Mouse (Mus musculus) gastrocnemius, postnatal 14 days (tissue): ENCODE data around the gene Mgam. TPM values are rescaled to one million over a fixed set of nuclear protein-coding genes. Genes with fewer than 3 reads are reported as not detected.
"Not testable (repeated sequence)": the region's sequence is repeated elsewhere in the genome, so short reads cannot be mapped to it uniquely, and the experiment has no call there.

Experiments used
- DNase-seq: peaks from one replicate; pipeline ENCODE4 v3.0.0; 2021; ENCODE audit warnings: mixed read lengths
- intact Hi-C: fragments of 180-260 bp; cut with DNase I; formaldehyde crosslinking; loops from one replicate; pipeline ENCODE4 v1.15.1; 2025; ENCODE audit warnings: low total_unique reads
- total RNA-seq, 2 experiments: library from RNA; stranded (reverse); gene quantifications; 2 replicates each; pipeline ENCODE4 v1.2.3; 2021

Gene Mgam
- total RNA-seq, 2 experiments from 2014 or later, result 0.47 to 0.49 TPM

DNA sequence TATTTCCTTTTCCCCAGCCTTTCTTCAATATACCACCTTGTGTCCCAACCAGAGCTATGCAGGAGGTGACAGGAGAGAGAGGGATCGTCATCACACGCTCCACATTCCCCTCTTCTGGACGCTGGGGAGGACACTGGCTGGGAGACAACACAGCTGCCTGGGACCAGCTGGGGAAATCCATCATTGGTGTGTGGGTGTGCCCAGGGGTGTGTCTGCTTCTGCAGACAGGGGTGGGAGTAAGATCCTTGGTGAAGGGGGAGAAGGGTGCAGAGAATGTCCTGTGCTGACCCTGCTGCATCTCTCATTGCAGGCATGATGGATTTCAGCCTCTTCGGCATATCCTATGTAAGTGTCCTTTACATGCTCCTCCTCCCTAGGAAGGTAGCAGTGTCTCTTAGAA, 63.4 kb downstream of the Mgam start:
- intact Hi-C loops, DNase-seq: not testable (repeated sequence)

GRCm38 (mm10) chr6:40713494-40713893, 84.9 kb downstream of the Mgam start:
- intact Hi-C loops, DNase-seq: not testable (repeated sequence)

GRCm38 (mm10) chr6:40715705-40716104, 87.1 kb downstream of the Mgam start:
- no peak for DNase-seq
- intact Hi-C loops, result no loop called here

DNA sequence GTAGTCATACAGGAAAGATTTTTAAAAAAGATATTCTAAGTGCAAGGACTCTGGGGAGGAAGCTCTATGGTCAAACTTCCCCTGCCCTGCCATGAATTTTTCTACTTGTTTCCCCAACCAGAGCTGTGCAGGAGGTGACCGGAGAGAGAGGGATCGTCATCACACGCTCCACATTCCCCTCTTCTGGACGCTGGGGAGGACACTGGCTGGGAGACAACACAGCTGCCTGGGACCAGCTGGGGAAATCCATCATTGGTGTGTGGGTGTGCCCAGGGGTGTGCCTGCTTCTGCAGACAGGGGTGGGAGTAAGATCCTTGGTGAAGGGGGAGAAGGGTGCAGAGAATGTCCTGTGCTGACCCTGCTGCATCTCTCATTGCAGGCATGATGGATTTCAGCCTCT, 99.9 kb downstream of the Mgam start:
- DNase-seq, intact Hi-C loops: not testable (repeated sequence)

GRCm38 (mm10) chr6:40739545-40739944, 110.9 kb downstream of the Mgam start:
- intact Hi-C loops, result no loop called here
- no peak for DNase-seq

GRCm38 (mm10) chr6:40749030-40749429, 120.4 kb downstream of the Mgam start:
- DNase-seq, intact Hi-C loops: not testable (repeated sequence)

DNA sequence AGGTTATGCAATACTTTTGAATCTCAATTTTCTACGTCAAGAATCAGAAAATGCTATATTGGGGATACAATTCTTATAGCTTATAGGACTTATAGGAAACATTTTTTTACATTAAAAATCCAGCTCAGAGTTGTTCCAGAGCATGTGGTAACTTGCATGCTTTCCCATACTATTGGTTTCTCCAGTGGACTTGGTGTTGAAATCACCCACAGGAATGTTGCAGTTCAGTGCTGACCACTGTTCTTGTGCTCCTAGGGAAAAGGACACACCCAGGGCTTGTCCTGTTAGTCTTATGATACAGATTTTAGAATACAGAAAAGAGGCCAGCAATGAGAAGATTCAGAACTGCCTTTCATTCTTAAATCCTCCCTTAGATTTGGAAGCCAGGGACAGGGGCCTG, 127.3 kb downstream of the Mgam start:
- DNase-seq, result no peak
- intact Hi-C loops, result no loop called here

DNA sequence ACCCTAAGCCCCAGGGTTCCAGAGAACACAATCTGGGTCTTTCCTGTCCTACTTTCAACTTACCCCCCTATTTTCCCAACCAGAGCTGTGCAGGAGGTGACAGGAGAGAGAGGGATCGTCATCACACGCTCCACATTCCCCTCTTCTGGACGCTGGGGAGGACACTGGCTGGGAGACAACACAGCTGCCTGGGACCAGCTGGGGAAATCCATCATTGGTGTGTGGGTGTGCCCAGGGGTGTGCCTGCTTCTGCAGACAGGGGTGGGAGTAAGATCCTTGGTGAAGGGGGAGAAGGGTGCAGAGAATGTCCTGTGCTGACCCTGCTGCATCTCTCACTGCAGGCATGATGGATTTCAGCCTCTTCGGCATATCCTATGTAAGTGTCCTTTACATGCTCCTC, 128.7 kb downstream of the Mgam start:
- DNase-seq, intact Hi-C loops: not testable (repeated sequence)

DNA sequence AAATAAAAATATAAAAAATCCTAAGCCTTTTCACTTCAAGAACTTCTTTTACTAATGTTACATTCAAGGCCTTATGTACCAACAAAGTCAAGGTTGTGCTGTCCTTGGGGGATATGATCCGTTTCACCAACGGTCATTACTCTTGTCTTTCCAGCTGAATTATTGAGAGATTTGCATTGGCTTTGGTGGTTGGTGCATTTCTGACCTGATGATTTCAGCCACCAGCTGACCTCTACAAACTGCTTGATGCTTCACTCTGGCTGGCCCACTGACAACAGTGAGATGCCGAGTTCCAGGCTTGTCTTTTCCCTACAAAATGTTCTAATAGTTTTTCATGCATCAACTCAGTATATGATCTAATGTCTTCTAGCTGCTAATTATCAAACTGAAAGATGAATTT, 146.0 kb downstream of the Mgam start:
- intact Hi-C loops, result no loop called here
- DNase-seq, result no peak

DNA sequence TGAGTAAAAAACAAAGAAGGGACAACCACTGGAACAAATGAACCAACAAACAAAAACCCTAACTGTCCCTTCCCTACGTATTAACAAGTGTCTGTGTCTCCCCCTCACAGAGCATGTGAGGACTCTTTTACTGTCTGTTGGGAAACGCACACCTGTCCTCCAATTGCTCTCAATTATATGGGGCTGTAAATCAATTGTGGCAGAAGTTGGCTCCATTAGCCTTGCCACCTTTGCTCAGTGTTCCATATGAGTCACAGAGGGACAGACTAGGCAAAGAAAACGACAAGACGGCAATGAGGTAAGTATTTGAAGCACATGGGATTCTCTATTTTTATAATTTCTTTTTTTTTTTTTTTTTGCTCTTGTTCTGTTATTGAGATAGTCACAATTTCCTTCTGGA, 149.8 kb downstream of the Mgam start:
- no peak for DNase-seq
- intact Hi-C loops, result no loop called here

GRCm38 (mm10) chr6:40783637-40784036, 155.0 kb downstream of the Mgam start:
- no peak for DNase-seq
- intact Hi-C loops, result no loop called here

GRCm38 (mm10) chr6:40784378-40784777, 155.7 kb downstream of the Mgam start:
- intact Hi-C loops, result no loop called here
- no peak for DNase-seq

- no peak for DNase-seq
- intact Hi-C loops, result no loop called here
Observed at GRCm38 (mm10) chr6:40795077-40795812, 166.6 kb downstream of the Mgam start.

- no peak for DNase-seq
- intact Hi-C loops, result no loop called here
Observed at GRCm38 (mm10) chr6:40818237-40818902, 189.7 kb downstream of the Mgam start.

Other genes with a start within 250 kb of the Mgam start
- 1 to 10 TPM; 1.8 to 2.0 TPM for gene E330009J07Rik, start 192.7 kb upstream of the Mgam start, total RNA-seq
- gene Wee2, start 189.7 kb upstream of the Mgam start, total RNA-seq, result not detected
- gene Ssbp1, start 157.5 kb upstream of the Mgam start, total RNA-seq, result 10 to 100 TPM; 26.4 to 28.9 TPM
- not detected for gene Tas2r137, start 137.6 kb upstream of the Mgam start, total RNA-seq
- gene Tas2r108, start 135.3 kb upstream of the Mgam start, total RNA-seq, result not detected
- gene Prss37, start 109.3 kb upstream of the Mgam start, total RNA-seq, result not detected
- gene Olfr461, start 73.8 kb upstream of the Mgam start, total RNA-seq, result not detected
- not detected for gene Olfr460, start 59.3 kb upstream of the Mgam start, total RNA-seq
- gene Clec5a, start 43.0 kb upstream of the Mgam start, total RNA-seq, result under 1 TPM; 0.42 to 0.43 TPM
- not detected for gene Tas2r138, start 15.5 kb upstream of the Mgam start, total RNA-seq